Mouse (Mus musculus) bone marrow macrophage, adult 2 months (primary cell): ENCODE data around the gene Irx5. TPM values are rescaled to one million over a fixed set of nuclear protein-coding genes. Genes with fewer than 3 reads are reported as not detected.
A peak's percentile ranks its signal among the peaks of the same experiment; 100 is the strongest.

Source experiments
- H3K27ac ChIP-seq: 2 replicates; pipeline ENCODE4 v1.5.1; 2012; ENCODE audit warnings: low read depth, low read length; ENCODE audit not compliant: insufficient read depth
- H3K4me1 ChIP-seq: 2 replicates; pipeline ENCODE4 v1.6.1; 2012; ENCODE audit warnings: low read length; ENCODE audit not compliant: control insufficient read depth, insufficient read depth
- H3K4me3 ChIP-seq: 2 replicates; pipeline ENCODE4 v1.5.1; 2012; ENCODE audit warnings: mild to moderate bottlenecking, low read length, moderate library complexity; ENCODE audit not compliant: insufficient read depth
- CTCF ChIP-seq: IDR thresholded peaks from 2 replicates; pipeline ENCODE4 v1.5.1; 2012; ENCODE audit warnings: low read depth, mild to moderate bottlenecking, low read length, moderate library complexity
- POLR2A ChIP-seq: IDR thresholded peaks from 2 replicates; pipeline ENCODE4 v1.6.1; 2012; ENCODE audit warnings: mild to moderate bottlenecking, low read depth, low read length, borderline replicate concordance
- polyA plus RNA-seq: library from polyadenylated mRNA; stranded (reverse); fragments of >200 nt; gene quantifications from 2 replicates; pipeline ENCODE4 v1.2.4, GENCODE M21; 2012; ENCODE audit not compliant: missing spikeins, insufficient read depth, insufficient read length

Gene Irx5
- not detected in 2 replicates for polyA plus RNA-seq

DNA sequence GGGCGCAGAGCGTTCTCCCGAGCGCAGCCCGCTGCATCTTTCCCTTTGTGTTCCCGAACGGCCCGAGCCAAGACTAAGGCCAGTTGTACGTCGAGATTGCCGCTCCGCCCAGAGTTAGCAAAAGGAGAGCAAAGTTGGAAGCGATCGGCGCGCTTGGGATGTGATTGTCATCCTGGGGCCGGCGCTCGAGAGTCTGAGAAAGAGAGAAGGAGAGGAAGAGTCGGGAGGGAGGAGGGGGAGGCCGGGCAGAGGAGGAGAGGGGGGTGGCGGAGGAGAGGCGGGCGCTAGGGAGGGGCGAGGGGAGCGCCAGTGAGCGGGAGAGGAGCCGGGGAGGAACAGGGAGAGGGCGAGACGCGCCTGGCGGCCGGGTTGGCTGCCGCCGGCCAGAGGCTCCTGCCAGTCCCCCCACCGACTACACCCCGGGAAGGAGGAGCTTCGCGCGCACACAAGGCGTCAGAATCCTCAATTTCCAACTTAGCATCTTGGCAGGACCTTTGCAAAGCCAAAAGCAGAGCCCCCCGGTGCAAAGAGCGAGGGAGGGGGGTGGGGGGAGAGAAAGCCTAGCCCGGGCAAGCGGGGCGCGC is at the start of gene Irx5:
Gene Irx5 (plus strand): TSS at position 228 of the 584 bp plus-strand sequence.
- peak within 1 kb of the TSS; percentile 87 for H3K4me3 ChIP-seq
- TF ChIP-seq CTCF (no peak), POLR2A (no peak)
- no peak within 1 kb of the TSS for H3K27ac ChIP-seq
- H3K4me1 ChIP-seq, result peaks cover 6% of the 10 kb centered on the region

DNA sequence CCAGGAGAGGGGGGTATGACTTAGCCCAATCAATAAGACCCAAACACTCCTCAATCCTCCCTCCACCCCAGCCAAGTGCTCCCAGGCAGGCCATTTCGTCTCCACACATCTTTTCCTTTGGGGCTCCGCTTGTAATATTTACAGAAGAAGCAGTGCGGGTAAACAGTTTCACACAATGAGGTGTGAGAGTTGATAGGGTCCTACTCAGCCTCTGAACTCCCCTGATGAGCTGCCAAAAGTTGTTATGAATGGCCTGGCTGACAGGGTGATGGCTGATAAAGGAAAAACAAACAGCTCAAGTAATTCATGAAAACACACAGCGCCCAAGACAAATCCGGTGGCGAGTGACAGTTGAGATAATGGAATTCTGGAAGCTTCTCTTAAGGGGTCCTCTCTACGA is 45.2 kb upstream of the Irx5 start:
- Histone ChIP-seq H3K4me1 (no peaks in the 10 kb centered on the region), H3K27ac (no peak overlapping the region), H3K4me3 (no peak overlapping the region)
- TF ChIP-seq POLR2A, result no peak
- no peak for TF ChIP-seq CTCF

DNA sequence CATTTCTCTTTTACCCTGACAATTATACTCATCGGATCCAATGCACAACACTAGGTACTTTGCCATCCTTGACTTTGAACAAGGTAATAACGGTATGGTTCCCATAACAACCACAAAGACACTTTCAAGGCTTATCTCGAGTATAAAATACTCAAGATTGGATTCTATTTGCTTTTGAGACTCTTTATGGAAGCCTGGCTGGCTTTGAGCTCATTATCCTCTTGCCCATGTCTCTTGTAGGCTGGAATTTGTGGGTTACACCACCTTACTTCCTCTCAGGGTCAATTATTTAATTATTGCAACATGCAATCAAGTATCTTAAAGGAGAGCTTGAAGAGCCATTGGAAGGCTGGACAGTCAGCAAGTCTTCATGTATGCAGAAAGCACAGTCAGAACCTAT is 43.7 kb upstream of the Irx5 start:
- Histone ChIP-seq H3K27ac (no peak overlapping the region), H3K4me1 (no peaks in the 10 kb centered on the region), H3K4me3 (no peak overlapping the region)
- TF ChIP-seq CTCF, result no peak
- TF ChIP-seq POLR2A, result no peak

DNA sequence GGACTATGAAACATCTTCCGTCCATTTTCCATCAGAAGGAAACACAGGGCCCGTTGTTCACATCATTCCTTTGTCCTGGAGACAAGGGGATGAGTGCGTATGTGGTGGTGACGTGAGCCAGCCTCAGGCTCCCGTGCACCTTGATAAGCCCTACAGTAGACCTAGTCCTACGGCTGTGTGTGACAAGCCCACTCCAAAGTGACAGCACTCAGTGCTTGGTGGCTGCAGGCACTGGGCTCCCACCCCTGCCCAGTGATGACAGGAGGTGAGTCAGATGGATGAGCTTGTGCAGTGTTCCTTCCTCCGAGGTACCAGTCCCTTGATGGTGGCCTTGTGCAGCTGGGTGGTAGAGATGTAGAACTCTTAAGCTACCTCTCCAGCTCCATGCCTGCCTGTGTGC is 33.7 kb upstream of the Irx5 start:
- H3K4me1 ChIP-seq, result no peaks in the 10 kb centered on the region
- no peak overlapping the region for H3K27ac ChIP-seq
- H3K4me3 ChIP-seq, result no peak overlapping the region
- TF ChIP-seq CTCF (no peak), POLR2A (no peak)

DNA sequence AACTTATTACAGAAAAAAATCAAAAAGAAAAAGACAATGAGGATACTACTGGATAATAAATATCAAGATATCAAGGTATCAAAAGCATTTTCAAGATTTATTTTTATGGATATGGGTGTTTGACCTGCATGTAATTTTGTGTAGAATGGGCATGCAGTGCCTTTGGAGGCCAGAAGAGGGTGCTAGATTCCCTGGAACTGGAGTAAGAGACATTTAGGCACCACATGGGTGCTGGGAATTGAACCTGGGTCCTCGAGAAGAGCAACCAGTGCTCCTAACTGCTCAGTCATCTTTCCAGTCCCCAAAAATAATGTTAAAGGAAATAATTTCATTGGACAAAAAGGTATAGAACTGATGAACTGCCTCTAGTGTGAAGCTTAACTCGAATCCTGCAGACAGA is 30.2 kb upstream of the Irx5 start:
- TF ChIP-seq POLR2A (no peak), CTCF (peak; percentile 29; the same call in 1 of the 2 replicates)
- H3K4me1 ChIP-seq, result peaks cover 5% of the 10 kb centered on the region

DNA sequence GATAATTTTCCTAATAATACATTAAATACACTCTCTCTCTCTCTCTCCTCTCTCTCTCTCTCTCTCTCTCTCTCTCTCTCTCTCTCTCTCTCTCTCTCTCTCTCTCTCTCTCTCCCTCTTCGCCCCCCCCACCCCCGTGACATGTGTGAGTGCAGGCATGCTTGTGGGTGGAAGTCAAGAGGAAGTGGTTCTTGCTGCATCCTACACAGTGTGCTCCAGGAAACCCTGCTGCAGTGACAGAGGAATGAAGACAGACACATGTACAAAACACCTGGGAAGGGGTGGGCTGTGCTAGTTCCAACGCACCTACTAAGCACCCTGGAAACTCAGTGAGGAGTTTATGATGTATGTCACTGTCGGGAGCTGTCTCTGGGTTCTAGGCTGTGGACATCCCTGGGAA is 28.2 kb upstream of the Irx5 start:
- TF ChIP-seq CTCF, result no peak
- no peak for TF ChIP-seq POLR2A
- no peak overlapping the region for H3K27ac ChIP-seq
- peaks cover 5% of the 10 kb centered on the region for H3K4me1 ChIP-seq
- no peak overlapping the region for H3K4me3 ChIP-seq

More for the DNA sequence above, 30.2 kb upstream of the Irx5 start:
- Histone ChIP-seq H3K4me3 (no peak overlapping the region), H3K27ac (no peak overlapping the region)

DNA sequence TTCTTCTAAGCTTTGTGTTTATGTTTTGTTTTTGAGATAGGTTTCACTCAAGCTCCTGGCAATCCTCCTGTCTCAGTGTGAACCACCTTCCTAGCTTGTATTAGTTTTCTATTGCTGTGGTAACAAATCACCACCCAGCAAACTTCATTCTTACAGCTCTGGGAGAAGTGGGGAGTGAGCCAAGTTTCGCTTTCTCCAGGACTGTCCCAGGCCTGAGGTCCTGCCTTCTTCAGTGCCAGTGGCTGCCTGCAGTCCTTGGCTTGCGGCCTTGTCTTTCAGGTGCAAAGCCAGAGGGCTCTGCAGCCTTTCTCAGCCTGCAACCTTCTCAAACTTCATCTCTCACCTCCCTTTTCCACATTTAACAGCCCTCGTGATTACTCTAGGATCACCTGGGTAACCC is 25.6 kb upstream of the Irx5 start:
- H3K4me1 ChIP-seq, result peaks cover 5% of the 10 kb centered on the region
- H3K27ac ChIP-seq, result no peak overlapping the region
- TF ChIP-seq POLR2A (no peak), CTCF (no peak)
- no peak overlapping the region for H3K4me3 ChIP-seq

DNA sequence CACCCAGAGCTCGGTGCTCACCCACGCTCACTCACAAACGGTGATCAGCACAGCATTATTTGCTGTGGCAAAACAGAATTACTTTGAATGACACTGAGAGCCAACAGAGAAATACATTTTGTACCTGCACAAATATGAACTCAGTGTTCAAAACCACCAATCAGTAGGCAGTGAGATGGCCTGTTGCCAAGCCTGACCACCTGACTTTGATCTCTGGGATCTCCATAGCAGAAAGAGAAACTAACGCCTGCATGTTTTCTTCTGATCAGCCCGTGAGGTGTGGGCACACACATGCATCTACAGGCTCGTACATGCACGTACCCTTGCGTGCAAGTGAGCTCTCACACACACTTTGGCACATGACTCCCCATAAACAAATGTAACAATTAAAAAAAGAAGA is 24.0 kb upstream of the Irx5 start:
- H3K4me3 ChIP-seq, result no peak overlapping the region
- TF ChIP-seq CTCF (no peak), POLR2A (no peak)
- H3K4me1 ChIP-seq, result peaks cover 5% of the 10 kb centered on the region
- H3K27ac ChIP-seq, result no peak overlapping the region

DNA sequence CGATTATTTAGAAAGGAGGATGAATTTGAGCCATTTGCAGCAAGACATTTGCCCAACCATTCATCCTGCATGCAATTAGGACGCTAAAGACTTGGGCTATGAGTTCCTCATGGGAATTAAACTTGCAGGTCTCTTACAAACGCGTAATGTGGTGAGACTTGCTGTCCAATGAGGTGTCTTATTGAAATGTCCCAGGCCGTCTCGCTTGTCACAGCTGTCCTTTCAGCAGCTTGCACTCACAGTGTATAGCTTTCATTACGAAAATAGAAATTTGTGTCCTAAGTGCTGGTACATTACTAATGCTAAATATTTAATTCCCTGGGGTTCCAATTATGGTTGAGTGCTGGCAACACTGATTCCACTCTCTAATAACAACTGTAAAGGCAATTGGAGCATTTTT is 22.3 kb upstream of the Irx5 start:
- Histone ChIP-seq H3K4me3 (no peak overlapping the region), H3K27ac (no peak overlapping the region), H3K4me1 (no peaks in the 10 kb centered on the region)
- TF ChIP-seq POLR2A, result no peak

DNA sequence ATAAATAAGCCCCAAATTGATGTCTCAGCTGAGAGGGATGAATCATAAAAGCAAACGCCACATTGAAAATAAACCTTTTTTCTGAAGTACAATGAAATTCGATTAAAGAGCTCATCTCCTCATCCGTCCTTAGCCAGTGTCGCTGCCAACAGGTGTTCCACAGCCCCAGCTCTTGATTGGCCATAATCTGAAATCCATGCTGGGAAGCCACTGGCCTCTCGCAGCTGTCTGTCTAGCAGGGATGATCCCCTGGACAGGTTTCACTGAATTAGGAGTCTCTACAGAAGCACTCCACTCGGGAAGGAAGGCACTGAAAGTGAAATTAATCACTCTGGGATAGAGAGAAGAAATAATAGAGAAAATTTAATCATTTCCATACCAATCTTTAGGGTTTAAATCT is 21.4 kb upstream of the Irx5 start:
- H3K27ac ChIP-seq, result no peak overlapping the region
- H3K4me1 ChIP-seq, result no peaks in the 10 kb centered on the region
- H3K4me3 ChIP-seq, result no peak overlapping the region
- TF ChIP-seq CTCF, result no peak

DNA sequence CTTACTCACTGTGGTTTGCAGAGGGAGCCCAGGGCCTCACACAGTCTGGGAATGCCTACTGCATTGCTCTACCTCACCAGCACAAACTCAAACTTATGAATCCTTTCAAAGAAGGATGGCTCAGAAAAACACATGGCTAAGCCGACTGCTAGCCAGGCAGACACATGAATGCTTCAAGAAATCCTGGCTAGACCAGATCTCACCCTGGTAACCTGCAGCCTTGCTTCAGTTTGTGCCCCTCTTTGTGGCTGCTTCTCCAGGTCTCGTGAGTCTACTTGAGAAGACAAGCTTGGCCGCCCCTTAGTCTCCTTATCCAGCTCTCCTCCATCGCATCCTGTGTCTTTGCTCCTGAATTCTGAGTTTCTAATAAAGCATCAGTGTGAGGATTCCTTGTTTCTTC is 13.9 kb upstream of the Irx5 start:
- TF ChIP-seq CTCF (no peak), POLR2A (no peak)
- H3K27ac ChIP-seq, result no peak overlapping the region
- no peaks in the 10 kb centered on the region for H3K4me1 ChIP-seq
- no peak overlapping the region for H3K4me3 ChIP-seq

DNA sequence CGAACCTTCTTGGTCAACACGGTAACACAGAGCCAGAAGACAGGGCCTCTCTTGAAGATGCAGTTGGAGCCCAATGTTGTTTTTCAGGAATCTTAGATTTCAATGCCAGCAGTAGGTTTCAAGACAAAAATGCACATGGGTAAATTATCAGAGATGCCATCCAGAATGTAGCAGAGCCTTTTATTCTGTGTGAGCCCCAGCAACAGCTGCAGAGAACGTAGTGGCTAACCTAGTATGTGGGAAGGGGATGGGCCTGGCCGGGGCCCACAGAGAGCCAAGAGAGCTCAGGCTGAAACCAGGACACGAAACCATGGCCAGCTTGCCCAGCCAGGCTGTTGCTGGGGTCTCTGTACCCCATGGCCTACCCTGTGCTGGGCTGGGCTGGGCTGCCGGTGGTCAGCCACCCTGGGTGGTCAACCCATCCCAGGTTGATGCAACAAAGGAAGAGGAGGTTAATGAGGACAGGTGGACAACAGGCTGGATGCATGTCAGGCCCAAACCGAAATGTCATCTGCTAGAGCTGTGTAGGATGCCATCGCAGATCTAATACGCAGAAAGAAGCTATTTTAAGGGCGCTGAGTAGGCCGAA is 7.4 kb upstream of the Irx5 start:
- no peak for TF ChIP-seq POLR2A
- no peak for TF ChIP-seq CTCF
- Histone ChIP-seq H3K27ac (peak overlapping the region; percentile 39), H3K4me3 (no peak overlapping the region), H3K4me1 (peaks cover 16% of the 10 kb centered on the region)
